Mouse (Mus musculus): ENCODE measurements around the gene Vav2. TPM values are rescaled to one million over a fixed set of nuclear protein-coding genes. Genes with fewer than 3 reads are reported as not detected.

Gene Vav2
- total RNA-seq, 2 experiments from 2014 or later = 10.2 to 13.1 TPM

- no peak for DNase-seq
Measured at GRCm38 (mm10) chr2:27318606-27319005, 108.2 kb downstream of the Vav2 start.

- no peak for DNase-seq
Measured at GRCm38 (mm10) chr2:27318197-27318596, 108.6 kb downstream of the Vav2 start.

GRCm38 (mm10) chr2:27316167-27316566, 110.7 kb downstream of the Vav2 start:
- DNase-seq = no peak

- no peak for DNase-seq
Measured at GRCm38 (mm10) chr2:27314269-27314668, 112.6 kb downstream of the Vav2 start.

GRCm38 (mm10) chr2:27312500-27312899, 114.3 kb downstream of the Vav2 start:
- DNase-seq = no peak

- peak in 1 of 2 experiments; percentile 47 for DNase-seq
Measured at GRCm38 (mm10) chr2:27311606-27312005, 115.2 kb downstream of the Vav2 start.

GRCm38 (mm10) chr2:27310908-27311307, 115.9 kb downstream of the Vav2 start:
- DNase-seq = no peak

GRCm38 (mm10) chr2:27310221-27310620, 116.6 kb downstream of the Vav2 start:
- DNase-seq = no peak

- DNase-seq = no peak
Measured at GRCm38 (mm10) chr2:27306628-27307027, 120.2 kb downstream of the Vav2 start.

GRCm38 (mm10) chr2:27304741-27305140, 122.1 kb downstream of the Vav2 start:
- DNase-seq = peak; percentile 32 to 50

GRCm38 (mm10) chr2:27304074-27304473, 122.8 kb downstream of the Vav2 start:
- no peak for DNase-seq

- no peak for DNase-seq
Measured at GRCm38 (mm10) chr2:27301444-27302111, 125.3 kb downstream of the Vav2 start.

GRCm38 (mm10) chr2:27300725-27301443, 125.9 kb downstream of the Vav2 start:
- DNase-seq = no peak

GRCm38 (mm10) chr2:27296656-27297406, 130.0 kb downstream of the Vav2 start:
- no peak for DNase-seq

- no peak for DNase-seq
Measured at GRCm38 (mm10) chr2:27294777-27295176, 132.1 kb downstream of the Vav2 start.

GRCm38 (mm10) chr2:27289019-27289418, 137.8 kb downstream of the Vav2 start:
- DNase-seq = peak; percentile 84 to 94

- no peak for DNase-seq
Measured at GRCm38 (mm10) chr2:27286971-27287710, 139.7 kb downstream of the Vav2 start.

GRCm38 (mm10) chr2:27284441-27284840, 142.4 kb downstream of the Vav2 start:
- DNase-seq = no peak

GRCm38 (mm10) chr2:27281771-27282170, 145.1 kb downstream of the Vav2 start:
- DNase-seq = no peak

GRCm38 (mm10) chr2:27280920-27281611, 145.8 kb downstream of the Vav2 start:
- DNase-seq = peak; percentile 61 to 85

GRCm38 (mm10) chr2:27278859-27279258, 148.0 kb downstream of the Vav2 start:
- no peak for DNase-seq

- DNase-seq = no peak
Measured at GRCm38 (mm10) chr2:27268325-27268724, 158.5 kb downstream of the Vav2 start.

Measured in heart, adult 18-20 months (tissue).